Mouse (Mus musculus): ENCODE measurements around the gene Olfr790.

GRCm38 (mm10) chr10:129521492-129521891 is 23.2 kb downstream of the Olfr790 start, which contains the start of gene Olfr791:
- TF ChIP-seq CTCF (IDR thresholded peaks at IDR 0.05; ENCODE audit: low read depth) (no peak), EP300 (IDR thresholded peaks at IDR 0.05; ENCODE audit: low read depth) (no peak)

All from liver, embryonic 14.5 days (tissue).